Mouse (Mus musculus) ES-E14 (cell line): ENCODE measurements around the gene Fundc2.

Source experiments
- CHD2 ChIP-seq: IDR thresholded peaks from 2 replicates; pipeline ENCODE4 v1.6.1; 2014; ENCODE audit warnings: mild to moderate bottlenecking, low read depth, low read length, inconsistent platforms
- HCFC1 ChIP-seq: IDR thresholded peaks from 2 replicates; pipeline ENCODE4 v1.6.1; 2012; ENCODE audit warnings: low read length, inconsistent platforms, borderline replicate concordance; ENCODE audit not compliant: insufficient read depth
- MAFK ChIP-seq: IDR thresholded peaks from 2 replicates; pipeline ENCODE4 v1.6.1; 2014; ENCODE audit warnings: mild to moderate bottlenecking, low read depth, low read length, inconsistent platforms; ENCODE audit not compliant: insufficient read depth
- ZC3H11A ChIP-seq: IDR thresholded peaks from 2 replicates; pipeline ENCODE4 v1.6.1; 2012; ENCODE audit warnings: low read depth, mild to moderate bottlenecking, inconsistent platforms, low read length, borderline replicate concordance
- ZNF384 ChIP-seq: IDR thresholded peaks from 2 replicates; pipeline ENCODE4 v1.6.1; 2012; ENCODE audit warnings: low read depth, low read length, inconsistent platforms

GRCm38 (mm10) chrX:75381699-75382098 lies 500 bp upstream of the Fundc2 start:
- TF ChIP-seq CHD2 (no peak), MAFK (no peak), ZC3H11A (no peak), ZNF384 (no peak), HCFC1 (no peak)
